Mouse (Mus musculus) liver, postnatal 0 days (tissue): ENCODE data around the gene Plekhd1.

Source experiments
- CTCF ChIP-seq: sonication (generic); IDR thresholded peaks from 2 replicates; pipeline ENCODE4 v1.5.1; 2016; ENCODE audit warnings: antibody characterized with exemption, low read depth
- EP300 ChIP-seq: IDR thresholded peaks from 2 replicates; pipeline ENCODE4 v1.6.1; 2016; ENCODE audit warnings: antibody characterized with exemption, low read depth, mild to moderate bottlenecking

DNA sequence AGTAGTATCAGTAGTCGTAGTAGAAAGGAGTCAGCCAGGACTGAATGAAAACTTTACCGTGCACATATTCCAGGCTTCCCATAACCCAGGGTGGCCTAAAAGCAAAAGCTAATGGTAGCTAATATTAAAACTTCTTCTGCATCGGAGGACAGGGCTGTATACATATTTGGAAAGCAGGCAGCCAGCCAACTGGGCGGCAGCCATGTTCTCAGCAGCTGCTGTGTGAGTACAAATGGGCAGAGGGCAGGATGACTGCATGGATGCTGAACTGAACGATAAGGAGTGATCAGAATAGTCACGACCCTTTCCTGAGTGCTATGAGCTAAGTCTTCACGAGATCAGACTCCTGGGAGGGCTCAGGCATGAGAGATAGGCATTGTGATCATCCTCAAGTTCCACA is 8.9 kb downstream of the Plekhd1 start:
- TF ChIP-seq CTCF, result no peak
- TF ChIP-seq EP300, result no peak
